Mouse (Mus musculus) lung, postnatal 10 days (tissue): ENCODE measurements around the gene Polg.
A peak's percentile ranks its signal among the peaks of the same experiment; 100 is the strongest.

Experiments
- DNase-seq: peaks from one replicate; pipeline ENCODE4 v3.0.0; 2021

The Polg gene

DNA sequence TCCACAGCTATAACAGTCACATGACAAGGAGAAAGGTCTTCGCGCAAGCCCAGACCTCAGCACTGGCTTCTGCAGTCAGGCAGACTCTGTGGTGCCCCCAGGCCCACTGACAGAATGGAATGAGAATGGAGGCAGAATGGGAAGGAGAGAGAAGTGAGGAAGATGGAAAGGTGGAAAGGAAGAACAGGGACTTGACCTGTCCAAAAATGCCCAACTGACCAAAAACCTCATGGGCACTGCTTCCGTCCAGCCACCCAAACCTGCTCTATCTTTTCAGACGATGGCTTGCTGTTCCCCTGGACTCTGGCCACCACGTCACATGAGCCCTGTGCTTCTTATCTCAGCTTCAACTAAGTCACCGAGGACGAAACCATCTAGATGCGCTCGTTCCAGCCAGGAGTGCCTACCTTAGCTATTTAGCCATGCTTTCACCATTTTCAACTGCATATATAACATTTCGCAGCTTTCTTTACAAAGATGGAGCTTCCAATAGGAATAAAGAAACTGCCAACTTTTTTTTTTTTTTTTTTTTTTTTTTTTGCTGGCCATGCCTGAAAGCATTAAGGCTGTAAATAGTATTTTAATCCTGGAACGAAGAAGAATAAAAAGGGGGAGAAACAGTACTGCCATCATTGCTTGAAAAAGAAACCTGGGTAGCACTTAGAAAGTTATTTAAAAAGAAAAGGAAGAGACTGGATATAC is 2.6 kb downstream of the Polg start:
- DNase-seq, result no peak

DNA sequence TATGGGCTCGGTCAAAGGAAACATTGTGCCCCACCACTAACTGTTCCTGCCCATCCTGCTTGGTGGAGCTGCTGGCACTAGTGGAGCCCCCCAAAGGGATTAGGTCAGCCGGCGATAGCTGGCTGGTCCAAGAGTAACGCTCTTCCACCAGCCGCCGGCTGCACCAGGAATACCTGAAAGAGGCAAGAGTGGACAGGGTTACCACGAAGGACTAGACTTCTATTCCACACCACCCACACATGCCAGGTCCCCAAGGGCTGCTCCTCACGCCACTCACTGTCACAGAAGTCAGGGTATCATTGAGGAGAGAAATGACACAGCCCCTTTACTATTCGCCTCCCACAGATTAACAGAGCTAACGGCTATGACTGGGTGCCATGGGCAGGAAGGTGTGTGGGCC is 4.4 kb downstream of the Polg start:
- DNase-seq, result no peak

DNA sequence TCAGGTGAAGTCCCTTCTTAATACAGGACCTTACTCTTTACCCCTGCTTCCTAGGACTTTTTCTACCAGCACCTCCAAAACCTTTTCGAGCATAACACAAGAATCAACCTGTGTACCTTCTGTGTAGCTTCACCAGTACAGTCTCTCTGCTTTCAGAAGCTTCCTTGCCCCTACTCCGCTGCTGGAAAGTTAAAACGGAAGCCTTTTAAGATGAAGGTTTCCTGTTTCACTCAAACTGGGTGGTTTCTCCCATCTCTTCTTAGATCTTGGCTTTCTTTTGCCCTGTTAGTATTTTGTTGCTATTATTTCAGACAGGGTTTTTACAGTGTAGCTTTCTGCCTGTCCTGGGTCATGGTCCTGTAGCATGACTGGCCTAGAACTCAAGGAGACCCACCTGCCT is 18.7 kb downstream of the Polg start:
- DNase-seq, result no peak

DNA sequence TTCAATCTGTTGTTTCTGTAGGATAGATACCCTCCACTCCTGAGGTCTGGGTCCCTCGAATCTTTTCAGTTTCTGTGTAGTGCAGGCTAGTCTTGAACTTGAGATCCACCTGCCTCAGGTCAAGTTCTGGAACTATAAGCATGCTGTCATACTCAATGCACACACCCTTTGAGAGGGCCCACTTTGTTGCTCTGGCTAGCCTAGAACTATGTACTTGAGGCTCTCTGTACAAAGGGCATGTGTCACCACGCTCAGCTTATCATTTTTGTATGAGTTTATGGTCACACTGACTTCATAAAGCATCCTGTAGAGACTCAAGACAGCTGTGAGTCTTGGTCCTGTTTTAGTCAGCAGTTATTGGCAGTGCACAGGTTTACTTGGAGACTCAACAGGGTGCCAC is 19.1 kb downstream of the Polg start:
- no peak for DNase-seq

DNA sequence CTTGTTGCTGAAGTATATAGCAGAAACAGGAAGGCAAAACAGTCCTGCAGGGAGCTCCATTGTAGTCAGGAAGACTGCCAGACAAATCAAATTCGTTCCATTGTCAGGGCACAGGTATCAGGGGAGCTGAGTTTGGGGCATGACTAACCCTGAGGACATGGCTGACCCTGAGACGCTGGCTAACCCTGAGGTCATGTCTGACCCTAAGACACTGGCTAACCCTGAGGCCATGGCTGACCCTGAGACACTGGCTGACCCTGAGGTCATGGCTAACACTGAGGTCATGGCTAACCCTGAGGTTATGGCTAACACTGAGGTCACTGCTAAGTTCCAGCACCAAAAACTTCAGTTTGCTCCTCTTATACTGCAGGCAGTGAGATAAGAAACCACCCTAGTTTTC is 26.1 kb downstream of the Polg start:
- DNase-seq, result no peak

DNA sequence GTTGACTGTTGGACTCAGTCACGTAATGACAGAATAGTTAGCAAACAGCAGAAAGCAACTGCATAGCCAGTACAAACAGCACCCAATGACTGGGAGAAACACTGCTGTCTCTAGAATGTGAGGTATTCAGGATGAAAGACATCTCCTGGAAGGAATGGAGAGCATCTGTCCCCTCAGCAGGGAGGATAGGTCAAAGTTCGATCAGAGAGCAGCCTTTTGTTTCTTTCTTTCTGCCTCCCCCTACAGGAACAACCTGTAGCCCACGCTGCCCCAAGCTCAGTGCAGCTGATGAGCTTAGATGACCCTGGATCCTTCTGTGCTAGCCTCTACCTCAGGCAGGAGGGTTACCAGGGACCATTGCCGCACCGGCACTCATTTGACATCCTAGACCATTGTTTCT is 37.9 kb downstream of the Polg start:
- no peak for DNase-seq

DNA sequence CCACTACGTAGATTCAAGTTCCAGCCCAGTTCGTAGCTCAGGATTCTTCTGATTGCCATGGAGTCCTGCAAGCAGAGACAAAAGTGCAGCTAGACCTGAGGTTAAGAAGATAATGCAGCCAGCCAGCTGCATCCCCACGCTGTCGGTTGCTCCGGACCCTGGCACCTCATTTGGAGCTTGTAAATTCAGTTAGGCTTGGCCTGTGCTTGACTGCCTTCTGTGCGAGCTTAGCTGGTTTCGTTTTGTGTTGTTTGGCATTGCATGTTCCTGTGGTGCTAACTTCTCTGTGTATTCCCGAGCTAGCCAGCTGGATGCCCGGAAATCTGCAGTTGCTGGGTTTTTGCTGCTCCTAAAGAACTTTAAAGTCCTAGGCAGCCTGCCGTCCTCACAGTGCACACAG is 40.4 kb downstream of the Polg start:
- DNase-seq, result peak; percentile 14

DNA sequence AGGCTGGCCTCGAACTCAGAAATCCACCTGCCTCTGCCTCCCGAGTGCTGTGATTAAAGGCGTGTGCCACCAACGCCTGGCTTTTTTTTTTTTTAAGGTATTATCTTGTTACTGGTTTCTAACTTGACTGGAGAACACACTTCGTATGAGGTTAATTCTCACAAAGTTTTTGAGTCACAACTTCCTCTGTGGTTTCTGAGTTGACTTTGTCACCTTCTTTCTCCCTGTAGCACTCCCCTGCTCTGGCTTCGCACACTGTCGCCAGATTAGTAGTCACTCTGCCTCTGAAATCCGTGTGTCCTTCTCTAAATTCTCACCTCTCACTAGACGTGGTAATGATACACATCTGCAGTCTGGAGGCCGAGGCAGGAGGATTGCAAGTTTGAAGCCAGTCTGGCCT is 43.3 kb downstream of the Polg start:
- DNase-seq, result no peak

DNA sequence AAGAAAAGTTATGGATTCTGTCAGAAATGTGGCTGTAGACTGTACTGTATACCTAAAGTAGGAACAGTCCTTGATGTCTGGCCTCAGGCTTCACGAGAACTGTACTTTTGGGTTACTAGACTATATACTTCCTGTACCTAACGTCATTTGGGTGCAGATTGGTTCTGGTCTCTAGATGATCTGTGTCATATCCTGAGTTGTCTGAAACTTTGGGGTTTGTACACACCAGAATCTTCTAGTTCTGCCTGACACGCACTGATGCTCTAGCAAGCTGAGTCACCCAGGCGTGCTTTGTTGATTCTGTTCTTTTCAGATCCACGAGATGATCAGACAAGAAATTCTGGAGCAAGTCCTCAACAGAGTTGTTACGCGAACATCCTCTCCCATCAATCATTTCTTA is 46.2 kb downstream of the Polg start:
- no peak for DNase-seq

DNA sequence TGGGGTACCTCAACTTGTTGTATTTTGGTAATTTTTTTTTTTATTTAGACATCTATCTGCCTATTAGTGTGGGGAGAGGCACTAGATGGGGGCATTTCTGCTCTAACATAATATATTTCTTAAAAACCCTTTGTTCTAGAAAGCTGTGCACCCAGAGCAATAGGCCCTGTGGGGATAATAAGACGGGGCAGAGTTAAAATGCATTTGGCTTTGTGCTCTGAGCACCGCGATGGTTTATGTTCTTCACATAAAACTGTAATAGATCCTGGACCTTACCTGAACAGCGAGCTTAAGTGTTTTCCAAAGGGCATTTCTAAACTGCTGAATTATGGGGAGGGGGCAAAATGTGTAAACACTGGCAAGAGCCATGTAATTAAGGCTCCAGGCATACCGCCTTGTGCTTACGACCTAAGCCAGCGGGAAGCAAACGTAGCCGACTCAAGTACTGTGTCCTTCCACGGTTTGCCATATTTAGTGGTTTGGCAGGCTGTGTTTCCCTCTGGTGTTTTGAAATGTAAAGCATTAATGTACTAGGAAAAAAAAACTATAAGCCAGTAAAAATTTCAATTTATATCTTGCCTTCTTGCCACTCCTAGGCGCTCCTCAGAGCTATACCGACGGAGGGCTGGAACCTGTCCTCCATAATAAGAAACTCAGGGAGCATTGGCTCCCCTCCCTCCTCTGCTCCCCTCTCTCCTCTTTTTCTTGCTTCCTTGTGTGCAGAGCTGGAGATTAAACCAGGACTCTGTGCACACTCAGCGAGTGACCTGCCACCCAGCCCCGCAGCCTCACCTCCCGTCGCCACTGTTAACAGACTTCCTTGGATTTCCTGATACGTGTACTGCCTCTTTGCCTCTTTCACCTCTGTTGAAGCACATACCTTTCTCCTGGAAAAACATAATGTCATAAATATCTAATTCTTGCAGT is 51.5 kb downstream of the Polg start:
- no peak for DNase-seq

DNA sequence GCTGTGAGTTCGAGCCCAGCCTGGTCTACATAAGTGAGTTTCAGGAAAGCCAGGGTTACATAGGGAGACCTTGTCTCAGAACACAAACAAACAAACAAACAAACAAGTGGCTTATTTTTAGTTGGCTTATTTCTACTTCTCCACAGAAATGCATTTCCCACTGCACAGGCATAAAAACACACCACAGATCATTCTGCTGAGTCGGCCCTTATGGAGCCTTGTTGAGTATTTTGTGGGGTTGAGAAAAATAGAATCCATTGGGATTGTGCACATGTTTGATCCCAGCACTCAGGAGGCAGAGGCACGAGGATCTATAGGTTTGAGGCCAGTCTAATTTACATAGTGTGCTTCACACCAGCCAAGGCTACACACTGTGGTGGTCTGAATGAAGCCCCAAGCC is 65.9 kb downstream of the Polg start:
- no peak for DNase-seq

DNA sequence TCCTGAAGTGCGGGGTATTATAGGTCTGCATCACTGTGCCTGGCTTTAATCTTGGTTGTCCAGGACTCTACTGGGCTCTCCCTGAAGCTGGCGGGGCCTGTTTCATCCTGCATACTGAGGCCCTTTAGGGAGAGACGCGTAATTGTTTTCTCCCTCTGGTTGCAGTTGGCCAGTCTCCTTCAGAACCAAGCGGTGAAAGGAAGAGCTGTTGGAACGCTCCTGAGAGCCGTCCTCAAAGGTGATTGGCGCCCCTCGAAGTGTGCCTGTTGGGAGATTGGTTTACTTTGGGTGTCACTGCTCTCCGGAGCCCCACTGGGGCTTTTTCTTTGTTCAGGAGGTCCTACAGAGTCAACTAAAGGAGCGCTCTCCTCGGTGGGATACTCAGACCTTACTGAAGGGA is 67.2 kb downstream of the Polg start:
- DNase-seq, result no peak

DNA sequence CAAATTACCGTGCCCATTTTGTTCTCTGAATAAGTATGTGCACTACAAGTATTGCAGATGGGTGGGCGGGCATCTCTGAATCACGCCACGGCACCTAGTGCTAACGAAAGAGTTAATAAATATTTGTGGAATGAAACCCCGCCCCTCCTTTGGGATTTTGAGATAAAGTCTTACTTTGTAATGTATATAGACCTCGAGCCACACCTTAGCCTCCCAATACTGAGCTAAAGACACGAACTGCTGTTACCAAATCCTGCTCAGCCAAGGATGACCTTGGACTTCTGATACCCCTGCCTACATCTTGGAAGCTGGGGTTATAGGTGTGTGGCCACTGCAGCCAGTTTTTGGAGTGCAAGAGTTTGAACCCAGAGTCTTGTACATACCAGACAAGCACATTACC is 67.7 kb downstream of the Polg start:
- DNase-seq, result no peak

DNA sequence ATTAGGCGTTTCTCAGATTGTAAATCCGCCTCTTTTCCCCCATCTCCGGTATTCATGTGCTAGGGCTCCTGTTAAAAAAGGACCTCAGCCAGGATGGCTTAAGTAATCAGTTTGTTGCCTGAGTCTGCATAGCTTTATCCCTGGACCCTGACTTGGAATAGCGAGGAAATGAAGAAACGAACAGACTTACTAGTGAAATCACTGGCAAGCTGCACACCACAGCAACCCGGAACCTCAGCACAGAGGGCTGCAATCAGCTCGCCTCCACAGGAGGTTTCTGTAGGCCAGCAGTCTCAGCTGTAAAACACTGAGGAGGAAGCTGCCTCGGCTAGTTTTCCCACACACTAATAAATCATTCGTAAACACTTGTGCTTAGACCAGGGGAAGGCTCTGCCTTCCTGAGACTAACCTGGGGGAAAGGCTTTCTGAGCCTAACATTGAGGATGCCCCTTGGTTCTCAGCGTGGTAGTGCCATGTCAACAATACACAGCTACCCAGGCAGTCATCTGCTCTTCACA is 68.7 kb downstream of the Polg start:
- DNase-seq, result no peak
